Mouse (Mus musculus) hindbrain, embryonic 13.5 days (tissue): Measurements from ENCODE around the gene Rnf24. TPM values are rescaled to one million over a fixed set of nuclear protein-coding genes. Genes with fewer than 3 reads are reported as not detected.

Experiments used
- ATAC-seq: fragments of 200-750 bp; cut with Nextera tagmentation; 2 replicates; pipeline ENCODE4 v1.8.0; 2017; ENCODE audit warnings: moderate TSS enrichment; ENCODE audit not compliant: low FRiP score
- H3K27ac ChIP-seq: fragments of 300-500 bp; sonication (generic); 2 replicates; pipeline ENCODE4 v1.5.1; 2015; ENCODE audit warnings: inconsistent platforms, mild to moderate bottlenecking, moderate library complexity
- H3K27me3 ChIP-seq: fragments of 300-500 bp; sonication (generic); 2 replicates; pipeline ENCODE4 v1.6.1; 2015; ENCODE audit warnings: mild to moderate bottlenecking, inconsistent platforms
- H3K36me3 ChIP-seq: fragments of 300-500 bp; sonication (generic); 2 replicates; pipeline ENCODE4 v1.6.1; 2015; ENCODE audit warnings: mild to moderate bottlenecking, inconsistent platforms
- H3K4me1 ChIP-seq: fragments of 300-500 bp; sonication (generic); replicated peaks from 2 replicates; pipeline ENCODE4 v1.6.1; 2015; ENCODE audit warnings: inconsistent platforms
- H3K4me2 ChIP-seq: fragments of 300-500 bp; sonication (generic); 2 replicates; pipeline ENCODE4 v1.6.1; 2015; ENCODE audit warnings: inconsistent platforms, mild to moderate bottlenecking, moderate library complexity
- H3K4me3 ChIP-seq: fragments of 300-500 bp; sonication (generic); 2 replicates; pipeline ENCODE4 v1.5.1; 2015; ENCODE audit warnings: mild to moderate bottlenecking, inconsistent platforms
- H3K9ac ChIP-seq: fragments of 300-500 bp; sonication (generic); 2 replicates; pipeline ENCODE4 v1.6.1; 2015; ENCODE audit warnings: mild to moderate bottlenecking, inconsistent platforms
- H3K9me3 ChIP-seq: fragments of 300-500 bp; sonication (generic); 2 replicates; pipeline ENCODE4 v1.6.1; 2016; ENCODE audit warnings: inconsistent platforms
- WGBS: fragments of 180-500 bp; shearing (Covaris S2); methylation state at CpG from one replicate; pipeline ENCODE4 v1.1.7; 2015; 5-methylcytosine and 5-hydroxymethylcytosine counted together
- polyA plus RNA-seq: library from polyadenylated mRNA; unstranded; fragments of >200 nt; fragmentation: Nextera tagmentation; extraction: Ambion mirVana; gene quantifications from 2 replicates; pipeline ENCODE4 v1.2.1, GENCODE M21; 2015

Rnf24 gene
- polyA plus RNA-seq, 1 experiment from 2014 or later, result 21.4 TPM

- H3K36me3 ChIP-seq, result no peaks in the 10 kb centered on the region
- no peaks in the 10 kb centered on the region for H3K9me3 ChIP-seq
- WGBS, result 81% methylated on average over 3 of the region's 3 CpGs
- no peak overlapping the region for H3K9ac ChIP-seq
- H3K4me2 ChIP-seq, result no peak overlapping the region
- H3K4me1 ChIP-seq, result no peaks in the 10 kb centered on the region
- no peak overlapping the region for H3K4me3 ChIP-seq
- H3K27me3 ChIP-seq, result no peaks in the 10 kb centered on the region
- H3K27ac ChIP-seq, result no peak overlapping the region
- ATAC-seq, result no peak
Measured at GRCm38 (mm10) chr2:131370828-131371227, 18.1 kb upstream of the Rnf24 start.

GRCm38 (mm10) chr2:131364689-131365088 lies 12.0 kb upstream of the Rnf24 start:
- no peak for ATAC-seq
- Histone ChIP-seq H3K27me3 (no peaks in the 10 kb centered on the region), H3K9me3 (no peaks in the 10 kb centered on the region), H3K9ac (no peak overlapping the region), H3K36me3 (no peaks in the 10 kb centered on the region), H3K4me2 (no peak overlapping the region), H3K4me1 (no peaks in the 10 kb centered on the region), H3K27ac (no peak overlapping the region), H3K4me3 (no peak overlapping the region)
- 81% methylated on average over 6 of the region's 6 CpGs for WGBS

- no peak overlapping the region for H3K4me2 ChIP-seq
- no peak for ATAC-seq
- H3K9me3 ChIP-seq, result no peaks in the 10 kb centered on the region
- H3K4me3 ChIP-seq, result no peak overlapping the region
- H3K9ac ChIP-seq, result no peak overlapping the region
- H3K27me3 ChIP-seq, result no peaks in the 10 kb centered on the region
- no peaks in the 10 kb centered on the region for H3K36me3 ChIP-seq
- no peaks in the 10 kb centered on the region for H3K4me1 ChIP-seq
- H3K27ac ChIP-seq, result no peak overlapping the region
Measured at GRCm38 (mm10) chr2:131358481-131358880, 5.8 kb upstream of the Rnf24 start.

- no peaks in the 10 kb centered on the region for H3K27me3 ChIP-seq
- no peak overlapping the region for H3K27ac ChIP-seq
- no peaks in the 10 kb centered on the region for H3K36me3 ChIP-seq
- no peak overlapping the region for H3K9ac ChIP-seq
- H3K9me3 ChIP-seq, result no peaks in the 10 kb centered on the region
- no peak for ATAC-seq
- WGBS, result 65% methylated on average over 6 of the region's 6 CpGs
- peaks cover 19% of the 10 kb centered on the region for H3K4me1 ChIP-seq
- H3K4me3 ChIP-seq, result no peak overlapping the region
- no peak overlapping the region for H3K4me2 ChIP-seq
Measured at GRCm38 (mm10) chr2:131354049-131354448, 1.4 kb upstream of the Rnf24 start.

GRCm38 (mm10) chr2:131353564-131353915 lies 848 bp upstream of the Rnf24 start:
- no peak overlapping the region for H3K27ac ChIP-seq
- peak overlapping the region; percentile 96 for H3K4me3 ChIP-seq
- no peaks in the 10 kb centered on the region for H3K27me3 ChIP-seq
- peak overlapping the region; percentile 66 for H3K4me2 ChIP-seq
- H3K4me1 ChIP-seq, result peaks cover 24% of the 10 kb centered on the region
- H3K9ac ChIP-seq, result no peak overlapping the region
- no peak for ATAC-seq
- WGBS, result 14% methylated on average over 3 of the region's 3 CpGs
- no peaks in the 10 kb centered on the region for H3K9me3 ChIP-seq
- no peaks in the 10 kb centered on the region for H3K36me3 ChIP-seq

- Histone ChIP-seq H3K4me2 (peak overlapping the region; percentile 66), H3K27me3 (no peaks in the 10 kb centered on the region), H3K27ac (peak overlapping the region; percentile 99), H3K9ac (peak overlapping the region; percentile 97), H3K4me3 (peak overlapping the region; percentile 96), H3K4me1 (peaks cover 31% of the 10 kb centered on the region), H3K36me3 (no peaks in the 10 kb centered on the region), H3K9me3 (no peaks in the 10 kb centered on the region)
- 1% methylated on average over 46 of the region's 51 CpGs for WGBS
- ATAC-seq, result peak; percentile 71
Measured at GRCm38 (mm10) chr2:131351968-131352746, 535 bp downstream of the Rnf24 start.

GRCm38 (mm10) chr2:131351471-131351870 lies 1.2 kb downstream of the Rnf24 start:
- H3K4me3 ChIP-seq, result peak overlapping the region; percentile 96
- H3K27ac ChIP-seq, result peak overlapping the region; percentile 99
- H3K9me3 ChIP-seq, result no peaks in the 10 kb centered on the region
- no peak for ATAC-seq
- H3K27me3 ChIP-seq, result no peaks in the 10 kb centered on the region
- H3K4me1 ChIP-seq, result peaks cover 31% of the 10 kb centered on the region
- 8% methylated on average over 10 of the region's 10 CpGs for WGBS
- H3K9ac ChIP-seq, result peak overlapping the region; percentile 97
- no peaks in the 10 kb centered on the region for H3K36me3 ChIP-seq
- peak overlapping the region; percentile 66 for H3K4me2 ChIP-seq

- 90% methylated on average over 6 of the region's 6 CpGs for WGBS
- Histone ChIP-seq H3K4me2 (peak overlapping the region; percentile 25), H3K4me3 (no peak overlapping the region), H3K27ac (no peak overlapping the region), H3K9me3 (no peaks in the 10 kb centered on the region), H3K9ac (no peak overlapping the region), H3K27me3 (no peaks in the 10 kb centered on the region), H3K36me3 (no peaks in the 10 kb centered on the region), H3K4me1 (peaks cover 31% of the 10 kb centered on the region)
- ATAC-seq, result no peak
Measured at GRCm38 (mm10) chr2:131350301-131350700, 2.4 kb downstream of the Rnf24 start.

- no peaks in the 10 kb centered on the region for H3K27me3 ChIP-seq
- H3K4me2 ChIP-seq, result no peak overlapping the region
- H3K27ac ChIP-seq, result no peak overlapping the region
- H3K36me3 ChIP-seq, result no peaks in the 10 kb centered on the region
- WGBS, result 54% methylated on average over 3 of the region's 3 CpGs
- H3K4me1 ChIP-seq, result peaks cover 29% of the 10 kb centered on the region
- no peak overlapping the region for H3K9ac ChIP-seq
- no peak for ATAC-seq
- no peaks in the 10 kb centered on the region for H3K9me3 ChIP-seq
- no peak overlapping the region for H3K4me3 ChIP-seq
Measured at GRCm38 (mm10) chr2:131345556-131345955, 7.1 kb downstream of the Rnf24 start.

- H3K9ac ChIP-seq, result no peak overlapping the region
- H3K4me2 ChIP-seq, result no peak overlapping the region
- H3K36me3 ChIP-seq, result no peaks in the 10 kb centered on the region
- WGBS, result 60% methylated on average over 3 of the region's 3 CpGs
- no peaks in the 10 kb centered on the region for H3K27me3 ChIP-seq
- H3K27ac ChIP-seq, result no peak overlapping the region
- no peak overlapping the region for H3K4me3 ChIP-seq
- H3K4me1 ChIP-seq, result peaks cover 21% of the 10 kb centered on the region
- no peaks in the 10 kb centered on the region for H3K9me3 ChIP-seq
- ATAC-seq, result no peak
Measured at GRCm38 (mm10) chr2:131344449-131344848, 8.2 kb downstream of the Rnf24 start.

GRCm38 (mm10) chr2:131337602-131338001 lies 15.1 kb downstream of the Rnf24 start:
- no peak overlapping the region for H3K4me3 ChIP-seq
- H3K9ac ChIP-seq, result no peak overlapping the region
- H3K27ac ChIP-seq, result no peak overlapping the region
- peaks cover 3% of the 10 kb centered on the region; the same call in 1 of the 2 replicates for H3K4me1 ChIP-seq
- WGBS, result 87% methylated on average over 6 of the region's 6 CpGs
- H3K4me2 ChIP-seq, result no peak overlapping the region
- no peak for ATAC-seq
- no peaks in the 10 kb centered on the region for H3K9me3 ChIP-seq
- no peaks in the 10 kb centered on the region for H3K36me3 ChIP-seq
- H3K27me3 ChIP-seq, result no peaks in the 10 kb centered on the region

- no peaks in the 10 kb centered on the region for H3K36me3 ChIP-seq
- H3K4me1 ChIP-seq, result no peaks in the 10 kb centered on the region
- no peak overlapping the region for H3K4me2 ChIP-seq
- no peak overlapping the region for H3K4me3 ChIP-seq
- no peak for ATAC-seq
- whole genome bisulfite sequencing, result 76% methylated on average over 3 of the region's 3 CpGs
- no peak overlapping the region for H3K27ac ChIP-seq
- no peaks in the 10 kb centered on the region for H3K27me3 ChIP-seq
- H3K9ac ChIP-seq, result no peak overlapping the region
- no peaks in the 10 kb centered on the region for H3K9me3 ChIP-seq
Measured at GRCm38 (mm10) chr2:131330548-131330947, 22.1 kb downstream of the Rnf24 start.

GRCm38 (mm10) chr2:131328981-131329380 lies 23.7 kb downstream of the Rnf24 start:
- H3K9me3 ChIP-seq, result no peaks in the 10 kb centered on the region
- no peak overlapping the region for H3K27ac ChIP-seq
- WGBS, result 88% methylated on average over 1 of the region's 1 CpGs
- no peak overlapping the region for H3K4me2 ChIP-seq
- H3K27me3 ChIP-seq, result no peaks in the 10 kb centered on the region
- no peak overlapping the region for H3K4me3 ChIP-seq
- H3K36me3 ChIP-seq, result no peaks in the 10 kb centered on the region
- no peak; the same call in 1 of the 2 replicates for ATAC-seq
- no peak overlapping the region for H3K9ac ChIP-seq
- H3K4me1 ChIP-seq, result no peaks in the 10 kb centered on the region
